Mouse (Mus musculus) testis, postnatal 10 days (tissue): ENCODE data around the gene Carmil1.

ENCODE experiments used
- DNase-seq: peaks from one replicate; pipeline ENCODE4 v3.0.0; 2021; ENCODE audit warnings: low spot score

The Carmil1 gene

GRCm38 (mm10) chr13:24280439-24281431 lies at the start of gene Carmil1:
Gene Carmil1 (minus strand): TSS chr13:24280795.
- peak; percentile 81 for DNase-seq

GRCm38 (mm10) chr13:24330128-24330527 lies 49.5 kb upstream of the Carmil1 start:
- no peak for DNase-seq

GRCm38 (mm10) chr13:24328036-24328817 lies 47.6 kb upstream of the Carmil1 start:
- DNase-seq: no peak

- no peak for DNase-seq
Measured at GRCm38 (mm10) chr13:24327201-24327600, 46.6 kb upstream of the Carmil1 start, which contains the start of gene Cmah. Gene Cmah (plus strand): TSS chr13:24327404.

GRCm38 (mm10) chr13:24321313-24321712 lies 40.7 kb upstream of the Carmil1 start:
- no peak for DNase-seq

- peak; percentile 56 for DNase-seq
Measured at GRCm38 (mm10) chr13:24318618-24319017, 38.0 kb upstream of the Carmil1 start.

- DNase-seq: peak; percentile 39
Measured at GRCm38 (mm10) chr13:24316563-24316962, 36.0 kb upstream of the Carmil1 start.

GRCm38 (mm10) chr13:24311011-24311940 lies 30.7 kb upstream of the Carmil1 start:
- no peak for DNase-seq

GRCm38 (mm10) chr13:24306248-24306647 lies 25.7 kb upstream of the Carmil1 start:
- peak; percentile 61 for DNase-seq

GRCm38 (mm10) chr13:24305486-24305885 lies 24.9 kb upstream of the Carmil1 start:
- peak; percentile 40 for DNase-seq

- DNase-seq: peak; percentile 58
Measured at GRCm38 (mm10) chr13:24297252-24297651, 16.7 kb upstream of the Carmil1 start.

- no peak for DNase-seq
Measured at GRCm38 (mm10) chr13:24287381-24287780, 6.8 kb upstream of the Carmil1 start.

GRCm38 (mm10) chr13:24279762-24280438 lies 695 bp downstream of the Carmil1 start:
- DNase-seq: peak; percentile 55

- DNase-seq: no peak
Measured at GRCm38 (mm10) chr13:24279407-24279761, 1.2 kb downstream of the Carmil1 start.

- DNase-seq: no peak
Measured at GRCm38 (mm10) chr13:24272740-24273377, 7.7 kb downstream of the Carmil1 start.

GRCm38 (mm10) chr13:24269100-24269465 lies 11.5 kb downstream of the Carmil1 start:
- no peak for DNase-seq

- DNase-seq: peak; percentile 65
Measured at GRCm38 (mm10) chr13:24268355-24269099, 12.1 kb downstream of the Carmil1 start.

- no peak for DNase-seq
Measured at GRCm38 (mm10) chr13:24264760-24265159, 15.8 kb downstream of the Carmil1 start.

GRCm38 (mm10) chr13:24263560-24263959 lies 17.0 kb downstream of the Carmil1 start:
- DNase-seq: no peak
